Mouse (Mus musculus): ENCODE measurements around the gene Nr2f2. TPM values are rescaled to one million over a fixed set of nuclear protein-coding genes. Genes with fewer than 3 reads are reported as not detected.

Gene Nr2f2
- polyA plus RNA-seq, 1 experiment from 2014 or later, result 97.9 TPM

- Histone ChIP-seq H3K27ac (peak overlapping the region; percentile 20; the same call in 1 of the 2 replicates), H3K4me2 (peak overlapping the region; percentile 50), H3K4me3 (peak overlapping the region; percentile 26), H3K9me3 (replicated peaks) (no peaks in the 10 kb centered on the region), H3K36me3 (ENCODE audit: poor library complexity, severe bottlenecking) (no peaks in the 10 kb centered on the region), H3K9ac (peak overlapping the region; percentile 59), H3K4me1 (peaks cover 14% of the 10 kb centered on the region; the same call in 1 of the 2 replicates), H3K27me3 (peaks cover 75% of the 10 kb centered on the region)
- no peak for ATAC-seq
- WGBS, result 7% methylated on average over 4 of the region's 4 CpGs
Observed at GRCm38 (mm10) chr7:70363351-70363750, 3.2 kb downstream of the Nr2f2 start.

DNA sequence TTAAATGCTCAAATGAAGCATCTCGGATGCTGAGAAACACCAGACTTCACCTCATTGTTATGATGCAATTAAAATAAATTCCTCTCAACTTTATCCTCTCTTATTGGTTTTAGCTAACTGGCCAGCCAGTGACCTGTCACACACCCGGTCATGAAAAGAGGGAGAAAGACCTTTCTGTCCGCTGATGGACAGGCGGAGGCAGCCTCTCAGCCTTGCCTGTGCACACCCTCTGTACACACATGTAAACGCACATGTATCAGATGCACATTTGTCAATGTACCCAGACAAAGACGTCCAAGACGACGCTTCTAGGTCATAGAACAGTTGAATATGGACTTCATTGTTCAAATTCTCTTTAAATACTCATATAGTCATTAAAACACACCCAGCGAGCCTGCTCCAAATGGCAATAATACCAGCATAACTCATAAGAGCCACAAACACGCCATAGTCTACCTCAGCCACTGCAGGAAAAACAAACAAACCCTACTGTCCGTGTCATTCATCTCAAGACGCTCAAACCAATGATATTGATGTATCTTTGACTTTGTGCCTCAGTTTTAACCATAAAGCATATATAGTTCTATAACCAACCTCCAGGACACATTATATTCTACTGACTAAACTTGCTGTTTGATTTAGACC, 3.9 kb downstream of the Nr2f2 start:
- Histone ChIP-seq H3K4me1 (peaks cover 20% of the 10 kb centered on the region; the same call in 1 of the 2 replicates), H3K27me3 (peaks cover 75% of the 10 kb centered on the region), H3K36me3 (ENCODE audit: poor library complexity, severe bottlenecking) (peaks cover 6% of the 10 kb centered on the region; the same call in 1 of the 2 replicates), H3K27ac (peak overlapping the region; percentile 99), H3K4me3 (peak overlapping the region; percentile 72), H3K4me2 (peak overlapping the region; percentile 70), H3K9ac (peak overlapping the region; percentile 73), H3K9me3 (replicated peaks) (no peaks in the 10 kb centered on the region)
- no peak for ATAC-seq
- 2% methylated on average over 12 of the region's 12 CpGs for WGBS

DNA sequence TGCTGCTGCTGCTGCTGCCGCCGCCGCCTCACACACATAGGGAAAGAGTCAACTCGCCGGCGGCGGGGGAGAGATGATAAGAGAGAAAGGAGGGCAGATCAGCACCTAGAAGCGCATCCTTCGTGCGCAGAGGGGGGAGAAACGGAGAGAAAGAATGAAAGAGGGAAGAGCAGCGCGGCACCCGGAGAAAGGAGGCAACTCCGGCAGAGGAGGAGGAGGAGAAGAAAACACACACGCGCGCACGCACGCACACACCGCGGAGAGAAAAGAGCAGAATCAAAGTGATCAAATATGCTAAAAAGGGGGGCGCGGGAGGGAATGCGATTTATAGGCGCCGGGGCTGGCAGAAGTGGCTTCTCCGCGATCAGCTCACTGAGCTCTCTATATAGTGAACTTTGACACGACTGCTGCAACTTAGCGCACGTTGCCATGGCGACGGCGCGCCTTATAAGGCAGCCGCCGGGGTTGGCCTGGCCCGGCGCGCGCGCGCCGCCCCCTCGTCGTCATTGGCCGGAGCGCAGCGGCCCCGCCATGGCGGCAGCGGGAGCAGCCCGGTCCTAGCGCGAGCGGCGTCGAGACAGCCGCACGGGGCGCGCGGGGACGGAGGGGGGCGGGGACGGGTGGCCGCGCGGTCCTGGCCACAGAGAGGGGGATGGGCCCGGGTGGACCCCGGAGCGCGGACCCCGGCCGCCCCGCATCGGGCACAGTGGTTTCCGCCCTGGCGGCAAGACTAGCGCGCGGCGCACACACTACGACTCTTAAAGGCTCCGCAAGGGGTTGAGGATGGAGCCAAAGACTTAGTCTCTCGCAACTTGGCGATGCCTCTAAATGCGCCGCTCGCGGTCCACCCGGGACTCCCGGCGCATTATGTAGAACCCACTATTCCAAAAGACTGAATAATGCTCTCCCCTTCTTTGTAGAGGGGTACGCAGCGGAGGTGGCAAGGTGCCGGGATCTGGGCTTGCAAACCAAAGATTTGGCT, 4.9 kb downstream of the Nr2f2 start:
- ATAC-seq, result peak; percentile 94
- H3K4me3 ChIP-seq, result peak overlapping the region; percentile 72
- WGBS, result under 1% methylated on average over 97 of the region's 98 CpGs

GRCm38 (mm10) chr7:70360611-70361382, 5.7 kb downstream of the Nr2f2 start:
- ATAC-seq, result no peak; the same call in 1 of the 2 replicates
- WGBS, result under 1% methylated on average over 21 of the region's 84 CpGs

More for the DNA sequence above, 4.9 kb downstream of the Nr2f2 start:
- H3K9me3 ChIP-seq (replicated peaks), result no peaks in the 10 kb centered on the region
- peaks cover 12% of the 10 kb centered on the region for H3K36me3 ChIP-seq (ENCODE audit: poor library complexity, severe bottlenecking)
- peaks cover 76% of the 10 kb centered on the region for H3K27me3 ChIP-seq
- H3K4me2 ChIP-seq, result peak overlapping the region; percentile 70
- peak overlapping the region; percentile 99 for H3K27ac ChIP-seq
- peaks cover 20% of the 10 kb centered on the region; the same call in 1 of the 2 replicates for H3K4me1 ChIP-seq
- H3K9ac ChIP-seq, result peak overlapping the region; percentile 94

GRCm38 (mm10) chr7:70359791-70360581, 6.5 kb downstream of the Nr2f2 start:
- Histone ChIP-seq H3K9ac (peak overlapping the region; percentile 94), H3K27ac (peak overlapping the region; percentile 99), H3K36me3 (ENCODE audit: poor library complexity, severe bottlenecking) (peaks cover 12% of the 10 kb centered on the region), H3K4me3 (peak overlapping the region; percentile 72), H3K27me3 (peaks cover 75% of the 10 kb centered on the region), H3K4me1 (peaks cover 20% of the 10 kb centered on the region; the same call in 1 of the 2 replicates), H3K4me2 (peak overlapping the region; percentile 70), H3K9me3 (replicated peaks) (no peaks in the 10 kb centered on the region)
- ATAC-seq, result no peak
- whole genome bisulfite sequencing, result under 1% methylated on average over 73 of the region's 75 CpGs

More at GRCm38 (mm10) chr7:70360611-70361382, 5.7 kb downstream of the Nr2f2 start:
- Histone ChIP-seq H3K4me3 (peak overlapping the region; percentile 72), H3K4me2 (peak overlapping the region; percentile 70), H3K27ac (peak overlapping the region; percentile 99), H3K9ac (peak overlapping the region; percentile 94), H3K36me3 (ENCODE audit: poor library complexity, severe bottlenecking) (peaks cover 12% of the 10 kb centered on the region), H3K27me3 (peaks cover 76% of the 10 kb centered on the region), H3K4me1 (peaks cover 20% of the 10 kb centered on the region; the same call in 1 of the 2 replicates), H3K9me3 (replicated peaks) (no peaks in the 10 kb centered on the region)

DNA sequence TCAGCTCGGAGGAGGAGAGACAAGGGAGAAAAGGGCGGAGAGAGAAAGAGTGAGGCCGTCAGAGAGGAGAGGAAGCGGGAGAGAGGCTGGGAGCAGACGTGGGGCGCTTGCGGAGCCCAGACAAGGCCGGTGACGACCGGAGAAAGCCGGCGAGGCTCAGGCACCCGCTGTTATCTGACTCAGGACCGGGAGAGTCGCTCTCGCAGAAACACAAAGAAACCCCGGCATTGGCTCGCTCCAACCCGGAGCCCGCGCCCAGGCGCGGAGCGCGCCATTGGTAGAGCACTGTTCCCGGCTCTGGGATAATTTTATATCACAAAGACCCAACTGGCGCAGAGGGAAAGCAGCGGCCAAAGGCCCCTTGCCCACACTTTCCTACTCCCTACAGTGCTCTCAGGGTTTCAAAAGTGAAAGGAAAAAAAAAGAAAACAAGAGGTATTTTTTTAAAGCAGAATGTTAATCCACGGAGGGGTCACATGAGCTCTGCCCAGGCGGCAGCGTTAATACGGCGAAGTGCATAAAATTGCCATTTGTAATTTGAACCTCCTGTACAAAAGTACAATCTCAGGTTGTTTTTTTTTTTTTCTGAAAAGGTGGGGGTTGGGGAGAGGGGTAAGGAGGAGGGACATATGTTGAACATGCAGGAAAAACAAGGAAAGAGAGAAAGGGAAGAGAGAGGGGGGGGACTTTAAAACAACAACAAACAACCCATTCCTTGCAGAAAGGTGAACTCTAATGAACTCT, 7.5 kb downstream of the Nr2f2 start:
- Histone ChIP-seq H3K4me1 (peaks cover 20% of the 10 kb centered on the region; the same call in 1 of the 2 replicates), H3K27me3 (peaks cover 77% of the 10 kb centered on the region), H3K27ac (peak overlapping the region; percentile 99), H3K9me3 (replicated peaks) (no peaks in the 10 kb centered on the region), H3K36me3 (ENCODE audit: poor library complexity, severe bottlenecking) (peaks cover 12% of the 10 kb centered on the region), H3K4me2 (peak overlapping the region; percentile 70), H3K4me3 (peak overlapping the region; percentile 72), H3K9ac (peak overlapping the region; percentile 94)
- ATAC-seq, result no peak
- under 1% methylated on average over 33 of the region's 33 CpGs for WGBS

DNA sequence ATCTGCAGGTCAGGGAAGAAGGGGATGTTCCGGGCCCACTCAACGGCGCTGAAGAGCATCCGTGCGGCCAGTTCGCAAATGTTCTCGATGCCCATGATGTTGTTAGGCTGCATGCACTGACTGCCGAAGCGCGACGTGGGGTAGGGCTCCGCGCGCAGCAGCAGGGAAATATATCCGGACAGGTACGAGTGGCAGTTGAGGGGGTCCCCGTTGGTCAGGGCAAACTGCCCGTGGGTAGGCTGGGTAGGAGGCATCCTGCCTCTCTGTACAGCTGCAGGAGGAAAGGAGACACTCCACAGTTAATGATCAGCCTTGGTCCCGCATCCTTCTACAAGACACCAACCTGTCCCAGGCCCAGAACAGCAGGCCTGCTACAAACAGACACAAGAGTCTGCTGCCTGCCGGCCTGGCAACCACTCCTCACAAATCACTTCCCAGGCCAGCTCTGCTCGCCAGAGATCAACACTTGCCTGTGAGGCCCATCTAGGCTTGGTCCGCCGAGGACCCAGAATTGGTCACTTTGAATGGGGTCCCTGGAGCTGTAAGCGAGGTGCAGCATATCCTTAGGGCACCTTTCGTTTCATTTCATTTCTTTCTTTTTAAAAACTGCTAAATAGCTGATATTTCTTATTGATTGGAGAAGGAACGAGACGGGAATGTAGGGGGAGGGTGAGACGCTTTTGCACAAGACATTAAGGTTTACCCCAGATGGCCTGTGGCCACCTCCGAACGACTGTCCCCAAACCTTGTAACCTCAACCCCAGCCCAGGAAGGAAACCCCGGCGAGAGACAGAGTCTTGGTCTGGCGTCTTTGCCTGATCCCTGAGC, 8.3 kb downstream of the Nr2f2 start:
- H3K27ac ChIP-seq, result peak overlapping the region; percentile 99
- peaks cover 71% of the 10 kb centered on the region for H3K27me3 ChIP-seq

DNA sequence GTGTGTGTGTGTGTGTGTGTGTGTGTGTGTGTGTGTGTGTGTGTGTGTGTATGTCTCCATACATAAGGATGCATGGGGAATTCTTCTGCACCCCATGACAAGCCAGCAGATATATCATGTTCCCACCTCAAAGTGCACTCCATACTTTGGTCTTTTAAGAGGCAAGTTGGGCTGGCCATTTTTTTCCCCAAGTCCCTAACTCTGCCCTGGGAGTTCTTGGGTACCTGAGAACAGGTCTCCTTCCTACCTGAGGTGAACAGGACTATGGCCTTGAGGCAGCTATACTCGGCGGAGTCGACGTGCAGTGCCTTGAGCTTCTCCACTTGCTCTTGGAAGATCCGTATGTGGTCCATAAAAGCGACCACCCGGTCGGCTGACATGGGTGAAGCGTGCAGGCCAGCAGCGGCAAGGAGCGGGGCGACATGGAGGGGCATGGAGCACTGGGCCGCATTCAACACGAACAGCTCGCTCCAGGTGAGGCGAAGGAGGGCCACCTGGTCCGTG, 9.0 kb downstream of the Nr2f2 start:
- Histone ChIP-seq H3K36me3 (ENCODE audit: poor library complexity, severe bottlenecking) (peaks cover 12% of the 10 kb centered on the region), H3K4me3 (peak overlapping the region; percentile 72), H3K27ac (peak overlapping the region; percentile 99), H3K4me1 (peaks cover 19% of the 10 kb centered on the region; the same call in 1 of the 2 replicates), H3K9ac (peak overlapping the region; percentile 94), H3K4me2 (peak overlapping the region; percentile 70), H3K9me3 (replicated peaks) (no peaks in the 10 kb centered on the region), H3K27me3 (peaks cover 73% of the 10 kb centered on the region)
- 7% methylated on average over 17 of the region's 17 CpGs for WGBS
- no peak for ATAC-seq

More for the DNA sequence above, 8.3 kb downstream of the Nr2f2 start:
- WGBS, result 2% methylated on average over 33 of the region's 33 CpGs
- no peaks in the 10 kb centered on the region for H3K9me3 ChIP-seq (replicated peaks)
- peaks cover 12% of the 10 kb centered on the region for H3K36me3 ChIP-seq (ENCODE audit: poor library complexity, severe bottlenecking)
- H3K4me3 ChIP-seq, result peak overlapping the region; percentile 72
- peak overlapping the region; percentile 94 for H3K9ac ChIP-seq
- H3K4me1 ChIP-seq, result peaks cover 20% of the 10 kb centered on the region; the same call in 1 of the 2 replicates
- no peak for ATAC-seq
- peak overlapping the region; percentile 70 for H3K4me2 ChIP-seq

GRCm38 (mm10) chr7:70356691-70357515, 9.6 kb downstream of the Nr2f2 start:
- WGBS, result 41% methylated on average over 3 of the region's 3 CpGs
- Histone ChIP-seq H3K27me3 (peaks cover 74% of the 10 kb centered on the region), H3K4me3 (peak overlapping the region; percentile 72), H3K9me3 (replicated peaks) (no peaks in the 10 kb centered on the region), H3K4me2 (peak overlapping the region; percentile 70), H3K4me1 (peaks cover 16% of the 10 kb centered on the region; the same call in 1 of the 2 replicates), H3K9ac (peak overlapping the region; percentile 94), H3K36me3 (ENCODE audit: poor library complexity, severe bottlenecking) (peaks cover 12% of the 10 kb centered on the region), H3K27ac (peak overlapping the region; percentile 99)
- ATAC-seq, result no peak
